Mouse (Mus musculus): Measurements from ENCODE around the gene Nup160. TPM values are rescaled to one million over a fixed set of nuclear protein-coding genes. Genes with fewer than 3 reads are reported as not detected.

Nup160 gene
- polyA plus RNA-seq, 1 experiment from 2014 or later: 35.1 TPM

Other genes starting within 250 kb of the Nup160 start
- 1.7 and 1.9 TPM in 2 replicates for gene Ptprj, start 96.6 kb upstream of the Nup160 start, polyA plus RNA-seq (2015; fragmentation: Nextera tagmentation; extraction: Ambion mirVana)
- 30.4 and 37.1 TPM in 2 replicates for gene Fnbp4, start 68.2 kb downstream of the Nup160 start, polyA plus RNA-seq (2015; fragmentation: Nextera tagmentation; extraction: Ambion mirVana)
- gene Agbl2, start 105.5 kb downstream of the Nup160 start, polyA plus RNA-seq (2015; fragmentation: Nextera tagmentation; extraction: Ambion mirVana): 0.03 and 0.06 TPM in 2 replicates
- gene Mtch2, start 169.9 kb downstream of the Nup160 start, polyA plus RNA-seq (2015; fragmentation: Nextera tagmentation; extraction: Ambion mirVana): 152 and 154 TPM in 2 replicates
- gene C1qtnf4, start 208.6 kb downstream of the Nup160 start, polyA plus RNA-seq (2015; fragmentation: Nextera tagmentation; extraction: Ambion mirVana): 3.0 and 4.4 TPM in 2 replicates
- gene Kbtbd4, start 227.5 kb downstream of the Nup160 start, polyA plus RNA-seq (2015; fragmentation: Nextera tagmentation; extraction: Ambion mirVana): 17.5 and 21.0 TPM in 2 replicates
- gene Ndufs3, start 227.6 kb downstream of the Nup160 start, polyA plus RNA-seq (2015; fragmentation: Nextera tagmentation; extraction: Ambion mirVana): 156 and 162 TPM in 2 replicates